Mouse (Mus musculus) forebrain, embryonic 10.5 days (tissue): Measurements from ENCODE around the gene Zfhx3. TPM values are rescaled to one million over a fixed set of nuclear protein-coding genes. Genes with fewer than 3 reads are reported as not detected.

Experiments
- DNase-seq: peaks from one replicate; pipeline ENCODE4 v3.0.0-alpha.2; 2017; ENCODE audit warnings: low spot score; ENCODE audit errors: extremely low spot score
- H3K27ac ChIP-seq: fragments of 300-500 bp; sonication (generic); 2 replicates; pipeline ENCODE4 v1.5.1; 2016; ENCODE audit warnings: mild to moderate bottlenecking
- H3K27me3 ChIP-seq: fragments of 300-500 bp; sonication (generic); 2 replicates; pipeline ENCODE4 v1.6.1; 2016; ENCODE audit warnings: mild to moderate bottlenecking; ENCODE audit not compliant: poor library complexity, severe bottlenecking
- H3K36me3 ChIP-seq: fragments of 300-500 bp; sonication (generic); replicated peaks from 2 replicates; pipeline ENCODE4 v1.6.1; 2016; ENCODE audit warnings: mild to moderate bottlenecking, moderate library complexity
- H3K4me1 ChIP-seq: fragments of 300-500 bp; sonication (generic); 2 replicates; pipeline ENCODE4 v1.6.1; 2016
- H3K4me3 ChIP-seq: fragments of 300-500 bp; sonication (generic); 2 replicates; pipeline ENCODE4 v1.5.1; 2016; ENCODE audit warnings: mild to moderate bottlenecking, moderate library complexity
- H3K9me3 ChIP-seq: fragments of 300-500 bp; sonication (generic); 2 replicates; pipeline ENCODE4 v1.6.1; 2016; ENCODE audit warnings: mild to moderate bottlenecking, moderate library complexity
- WGBS: fragments of 180-500 bp; shearing (Covaris S2); methylation state at CpG from one replicate; pipeline ENCODE4 v1.1.7; 2016; 5-methylcytosine and 5-hydroxymethylcytosine counted together
- polyA plus RNA-seq: library from polyadenylated mRNA; unstranded; fragments of >200 nt; fragmentation: Nextera tagmentation; extraction: Ambion mirVana; gene quantifications from 2 replicates; pipeline ENCODE4 v1.2.1, GENCODE M21; 2016

Gene Zfhx3
- polyA plus RNA-seq, 1 experiment from 2014 or later: 11.4 TPM

- DNase-seq: no peak
- Histone ChIP-seq H3K9me3 (no peaks in the 10 kb centered on the region), H3K4me1 (peaks cover 20% of the 10 kb centered on the region), H3K27ac (no peak overlapping the region), H3K36me3 (peaks cover 71% of the 10 kb centered on the region), H3K27me3 (no peaks in the 10 kb centered on the region), H3K4me3 (no peak overlapping the region)
- 91% methylated on average over 10 of the region's 10 CpGs for WGBS
Observed at GRCm38 (mm10) chr8:108811694-108812093, 869.2 kb downstream of the Zfhx3 start.

- Histone ChIP-seq H3K27ac (no peak overlapping the region), H3K27me3 (no peaks in the 10 kb centered on the region), H3K4me3 (no peak overlapping the region), H3K9me3 (no peaks in the 10 kb centered on the region), H3K4me1 (peaks cover 23% of the 10 kb centered on the region), H3K36me3 (peaks cover 57% of the 10 kb centered on the region)
- WGBS: 91% methylated on average over 12 of the region's 12 CpGs
- no peak for DNase-seq
Observed at GRCm38 (mm10) chr8:108813375-108813774, 870.9 kb downstream of the Zfhx3 start.

DNA sequence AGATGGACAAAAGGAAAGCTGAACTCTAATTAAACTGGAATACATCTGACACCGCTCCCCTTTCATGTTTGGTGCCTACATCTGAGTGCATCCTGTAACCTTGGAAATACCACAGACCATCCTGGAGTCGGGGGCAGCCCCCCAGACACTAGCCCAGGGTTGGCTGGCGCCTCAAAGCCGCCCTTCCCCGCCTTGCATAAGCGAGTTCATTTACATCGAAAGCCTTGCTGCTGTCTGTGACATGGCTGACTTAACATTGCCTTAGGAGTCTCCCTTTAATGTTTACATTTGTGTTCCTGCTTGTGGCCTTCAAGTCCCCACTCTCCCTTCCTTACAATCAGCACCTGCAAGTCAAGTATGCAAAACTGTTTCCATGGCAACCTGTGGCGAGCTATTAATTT lies 876.8 kb downstream of the Zfhx3 start:
- Histone ChIP-seq H3K4me1 (peaks cover 46% of the 10 kb centered on the region), H3K9me3 (no peaks in the 10 kb centered on the region), H3K27me3 (no peaks in the 10 kb centered on the region), H3K4me3 (0 out of 2 replicates have a peak overlapping the region, but pooled peaks have one; percentile 10), H3K36me3 (peaks cover 28% of the 10 kb centered on the region), H3K27ac (peak overlapping the region; percentile 27)
- peak; percentile 44 for DNase-seq
- WGBS: 19% methylated on average over 8 of the region's 8 CpGs

DNA sequence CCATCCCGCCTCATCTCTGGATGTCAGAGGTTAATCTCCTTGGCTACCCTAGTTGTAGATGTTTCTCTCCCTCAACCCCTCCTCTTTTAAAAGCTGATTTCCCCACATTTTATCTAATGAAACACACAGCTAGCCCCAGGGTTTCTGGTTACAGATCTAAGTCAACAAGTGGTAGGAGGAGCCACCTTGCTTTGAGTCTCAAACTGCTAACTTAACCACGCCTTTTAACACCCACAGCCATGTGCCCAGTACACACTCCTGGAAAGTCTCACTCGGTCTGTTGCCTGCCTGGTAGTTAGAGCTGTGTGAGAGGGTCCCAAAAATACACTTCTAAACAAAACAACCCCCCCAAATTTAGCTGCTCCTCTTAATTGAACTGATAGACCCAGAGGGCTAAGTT lies 877.4 kb downstream of the Zfhx3 start:
- 3% methylated on average over 3 of the region's 3 CpGs for WGBS
- Histone ChIP-seq H3K36me3 (peaks cover 23% of the 10 kb centered on the region), H3K4me3 (peak overlapping the region; percentile 39), H3K27me3 (no peaks in the 10 kb centered on the region), H3K9me3 (no peaks in the 10 kb centered on the region), H3K4me1 (peaks cover 46% of the 10 kb centered on the region), H3K27ac (peak overlapping the region; percentile 27; the same call in 1 of the 2 replicates)
- DNase-seq: no peak

DNA sequence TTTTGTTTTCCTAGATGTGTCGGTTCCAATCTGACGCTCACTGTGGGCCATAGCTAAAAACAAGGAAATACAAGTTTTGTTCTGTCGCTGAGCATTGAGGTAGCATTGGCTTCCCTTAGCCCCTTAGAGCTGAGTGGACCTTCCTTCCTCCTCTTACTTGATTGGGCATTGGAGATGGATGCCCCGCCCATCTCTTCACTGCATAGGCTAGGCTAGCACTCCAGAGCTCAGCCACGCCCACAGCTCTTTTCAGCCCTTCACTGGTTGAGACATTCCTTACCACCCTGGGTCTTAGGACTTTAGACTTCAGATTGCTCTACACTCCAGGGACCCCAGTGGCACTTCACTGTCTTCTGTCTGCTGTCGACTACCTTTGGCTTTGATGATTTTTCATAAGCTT lies 878.2 kb downstream of the Zfhx3 start:
- WGBS: 8% methylated on average over 6 of the region's 6 CpGs
- peak overlapping the region; percentile 39 for H3K4me3 ChIP-seq
- peaks cover 46% of the 10 kb centered on the region for H3K4me1 ChIP-seq

GRCm38 (mm10) chr8:108822841-108823266 lies 880.4 kb downstream of the Zfhx3 start:
- peaks cover 66% of the 10 kb centered on the region for H3K4me1 ChIP-seq

More for the DNA sequence above, 878.2 kb downstream of the Zfhx3 start:
- DNase-seq: peak; percentile 67
- Histone ChIP-seq H3K27ac (no peak overlapping the region), H3K27me3 (no peaks in the 10 kb centered on the region), H3K36me3 (peaks cover 19% of the 10 kb centered on the region), H3K9me3 (no peaks in the 10 kb centered on the region)

DNA sequence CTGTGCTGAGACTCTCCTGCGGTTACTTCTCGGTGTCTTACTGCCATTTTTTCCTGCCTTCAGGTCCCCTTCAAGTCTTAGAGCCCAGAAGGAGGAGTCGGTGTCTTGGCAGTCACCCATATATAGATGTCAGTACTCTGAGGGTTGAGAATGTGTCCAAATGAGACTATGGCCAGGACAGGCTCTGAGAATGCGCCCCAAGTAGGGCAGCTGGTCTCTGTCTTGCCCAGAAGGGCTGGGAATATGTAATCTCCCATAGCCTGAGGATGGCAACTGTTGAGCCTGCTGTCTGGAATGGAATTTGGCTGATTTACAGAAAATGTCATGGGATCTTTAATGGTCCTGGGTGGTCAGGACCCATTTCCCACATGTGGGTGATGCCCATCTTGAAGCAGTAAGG lies 881.6 kb downstream of the Zfhx3 start:
- Histone ChIP-seq H3K27ac (no peak overlapping the region), H3K36me3 (peaks cover 13% of the 10 kb centered on the region), H3K4me3 (no peak overlapping the region), H3K27me3 (no peaks in the 10 kb centered on the region), H3K4me1 (peaks cover 66% of the 10 kb centered on the region), H3K9me3 (no peaks in the 10 kb centered on the region)
- no peak for DNase-seq
- WGBS: 95% methylated on average over 4 of the region's 4 CpGs

More at GRCm38 (mm10) chr8:108822841-108823266, 880.4 kb downstream of the Zfhx3 start:
- Histone ChIP-seq H3K27ac (no peak overlapping the region), H3K27me3 (no peaks in the 10 kb centered on the region), H3K4me3 (no peak overlapping the region), H3K36me3 (peaks cover 13% of the 10 kb centered on the region), H3K9me3 (no peaks in the 10 kb centered on the region)
- WGBS: 92% methylated on average over 15 of the region's 15 CpGs
- DNase-seq: no peak

DNA sequence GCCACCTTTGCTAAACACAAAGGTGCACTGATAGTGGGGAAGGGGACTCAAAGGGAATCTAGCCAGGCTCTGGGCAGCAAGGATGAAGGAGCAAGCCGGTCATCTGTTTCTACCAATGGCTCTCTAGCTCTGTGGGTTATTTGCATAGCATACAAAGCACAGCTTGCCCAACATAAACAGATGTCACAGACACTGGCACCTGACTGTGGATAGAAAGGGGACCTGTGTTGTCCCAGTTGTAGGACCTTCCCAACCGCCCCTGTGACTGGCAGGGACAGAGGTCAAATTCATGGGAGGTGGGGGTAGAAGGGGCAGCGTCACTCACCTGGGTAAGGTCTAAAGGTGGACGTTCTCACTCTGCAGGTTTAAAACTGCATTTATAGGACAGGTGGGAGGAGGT lies 884.0 kb downstream of the Zfhx3 start:
- Histone ChIP-seq H3K9me3 (no peaks in the 10 kb centered on the region), H3K4me1 (peaks cover 56% of the 10 kb centered on the region), H3K36me3 (peaks cover 13% of the 10 kb centered on the region), H3K27ac (no peak overlapping the region), H3K4me3 (no peak overlapping the region), H3K27me3 (no peaks in the 10 kb centered on the region; the same call in 1 of the 2 replicates)
- DNase-seq: no peak
- WGBS: 83% methylated on average over 4 of the region's 4 CpGs

DNA sequence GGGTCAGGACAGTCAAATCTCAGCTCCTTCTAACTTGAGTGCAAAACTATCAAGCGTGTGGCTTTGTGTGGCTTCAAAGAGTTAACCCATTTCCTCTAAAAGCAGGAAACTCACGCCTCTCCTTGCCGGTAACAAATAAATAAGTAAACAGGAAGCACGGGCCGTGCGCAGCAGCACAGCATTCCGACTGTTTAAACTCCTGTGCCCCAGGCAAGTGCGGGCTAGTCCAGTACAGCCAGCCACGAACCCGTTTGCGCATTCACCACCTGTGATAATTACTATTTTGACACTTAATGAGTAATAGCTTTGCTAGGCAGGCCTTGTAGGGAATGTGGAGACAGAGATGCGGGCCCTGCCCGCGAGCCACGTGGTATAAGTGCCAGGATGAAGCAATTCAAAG lies 885.0 kb downstream of the Zfhx3 start:
- H3K9me3 ChIP-seq: no peaks in the 10 kb centered on the region
- 0 out of 2 replicates have a peak overlapping the region, but pooled peaks have one; percentile 17 for H3K27ac ChIP-seq
- peaks cover 12% of the 10 kb centered on the region for H3K36me3 ChIP-seq
- H3K4me1 ChIP-seq: peaks cover 51% of the 10 kb centered on the region
- H3K27me3 ChIP-seq: no peaks in the 10 kb centered on the region; the same call in 1 of the 2 replicates
- 78% methylated on average over 15 of the region's 15 CpGs for WGBS
- H3K4me3 ChIP-seq: no peak overlapping the region
- DNase-seq: no peak

DNA sequence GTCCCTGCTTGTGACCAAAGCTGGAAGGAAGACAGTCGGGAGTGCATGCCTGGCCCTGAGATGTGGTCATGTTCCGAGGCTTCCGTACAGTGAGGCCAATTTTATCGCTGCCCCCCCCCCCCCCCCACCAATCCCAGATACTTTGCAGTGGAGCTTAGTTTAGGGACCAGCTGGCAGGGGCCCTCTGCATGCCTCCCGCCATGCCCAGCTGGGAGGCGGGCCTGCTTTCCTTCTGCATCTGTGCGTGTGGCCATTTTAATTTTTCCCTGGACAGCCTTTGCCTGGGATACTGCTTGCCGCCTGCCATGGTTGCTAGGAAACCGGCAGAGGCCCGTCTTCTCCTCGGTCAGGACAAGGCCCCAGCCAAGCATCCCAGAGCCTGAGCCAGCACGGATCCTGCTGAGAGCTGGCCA lies 886.9 kb downstream of the Zfhx3 start:
- H3K4me1 ChIP-seq: peaks cover 47% of the 10 kb centered on the region
- WGBS: 49% methylated on average over 12 of the region's 12 CpGs
- peak overlapping the region; percentile 72 for H3K27ac ChIP-seq
- H3K27me3 ChIP-seq: peaks cover 10% of the 10 kb centered on the region
- peak; percentile 62 for DNase-seq
- H3K4me3 ChIP-seq: peak overlapping the region; percentile 19; the same call in 1 of the 2 replicates
- H3K36me3 ChIP-seq: peaks cover 7% of the 10 kb centered on the region
- H3K9me3 ChIP-seq: no peaks in the 10 kb centered on the region

DNA sequence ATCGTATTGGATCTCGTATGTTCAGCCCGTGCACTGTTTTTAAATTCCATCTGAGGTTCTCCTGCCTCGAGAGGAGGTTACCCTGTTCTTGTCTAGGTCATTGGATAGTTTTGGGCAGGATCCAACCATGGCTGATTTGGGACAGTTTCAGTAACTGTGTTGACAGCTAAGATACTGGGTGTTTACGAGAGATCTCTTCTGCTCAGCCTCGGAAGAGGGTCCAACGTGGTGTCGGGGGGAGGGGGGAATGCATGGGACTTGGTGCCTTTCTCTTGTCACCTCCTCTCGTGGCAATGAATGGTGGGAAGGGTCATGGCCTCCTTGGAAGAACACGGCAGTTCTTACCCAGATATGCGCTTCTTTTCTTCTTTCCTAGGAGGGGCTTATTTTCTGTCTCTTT lies 892.7 kb downstream of the Zfhx3 start:
- H3K4me1 ChIP-seq: peaks cover 37% of the 10 kb centered on the region
- 90% methylated on average over 11 of the region's 11 CpGs for WGBS
- no peak overlapping the region for H3K27ac ChIP-seq
- H3K4me3 ChIP-seq: no peak overlapping the region
- H3K9me3 ChIP-seq: no peaks in the 10 kb centered on the region
- DNase-seq: no peak
- peaks cover 55% of the 10 kb centered on the region for H3K27me3 ChIP-seq
- peaks cover 18% of the 10 kb centered on the region for H3K36me3 ChIP-seq

DNA sequence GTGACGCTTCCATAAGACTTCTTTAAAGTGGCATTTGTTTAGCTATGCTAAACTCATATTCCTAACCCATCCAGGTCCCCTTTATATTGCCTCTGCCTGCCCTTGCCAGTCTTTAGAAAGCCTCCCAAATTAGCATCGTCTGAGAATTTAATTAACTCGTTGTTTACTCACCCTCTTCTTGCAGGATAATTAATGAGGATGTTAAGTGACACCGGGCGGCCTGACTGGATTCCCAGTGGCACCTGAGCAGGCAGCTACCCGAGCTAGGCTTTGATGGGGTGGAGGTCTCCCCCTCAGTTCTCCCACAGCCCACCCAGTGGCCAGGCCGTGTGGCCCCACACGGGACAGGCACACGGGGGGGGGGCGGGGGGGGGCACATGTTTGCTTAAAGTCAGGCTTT lies 895.3 kb downstream of the Zfhx3 start:
- no peak for DNase-seq
- Histone ChIP-seq H3K36me3 (peaks cover 18% of the 10 kb centered on the region), H3K27ac (no peak overlapping the region), H3K4me1 (peaks cover 30% of the 10 kb centered on the region), H3K27me3 (peaks cover 72% of the 10 kb centered on the region), H3K9me3 (no peaks in the 10 kb centered on the region), H3K4me3 (no peak overlapping the region)
- 24% methylated on average over 10 of the region's 10 CpGs for WGBS

DNA sequence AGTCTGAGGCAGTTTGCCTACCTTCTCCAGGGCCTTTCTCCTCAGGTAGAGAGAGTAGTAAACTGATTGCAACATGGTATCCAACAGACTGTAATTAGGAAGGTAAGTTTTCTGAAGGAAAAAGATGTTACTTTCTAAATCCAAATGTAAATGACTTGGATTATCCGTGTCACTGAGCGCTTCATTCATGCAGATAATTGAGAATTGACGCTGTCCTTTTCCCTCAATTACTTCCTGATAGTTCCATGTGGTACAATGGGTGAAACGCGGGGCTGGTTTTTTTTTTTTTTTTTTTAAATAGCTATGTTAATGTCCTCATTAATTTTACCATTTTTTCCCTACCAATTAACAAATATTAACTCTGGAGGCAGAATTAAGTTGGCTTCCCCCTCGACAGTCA lies 896.3 kb downstream of the Zfhx3 start:
- Histone ChIP-seq H3K4me1 (peaks cover 29% of the 10 kb centered on the region), H3K27ac (no peak overlapping the region), H3K9me3 (no peaks in the 10 kb centered on the region), H3K4me3 (no peak overlapping the region), H3K36me3 (peaks cover 21% of the 10 kb centered on the region), H3K27me3 (peaks cover 68% of the 10 kb centered on the region)
- DNase-seq: no peak
- 41% methylated on average over 6 of the region's 6 CpGs for WGBS

DNA sequence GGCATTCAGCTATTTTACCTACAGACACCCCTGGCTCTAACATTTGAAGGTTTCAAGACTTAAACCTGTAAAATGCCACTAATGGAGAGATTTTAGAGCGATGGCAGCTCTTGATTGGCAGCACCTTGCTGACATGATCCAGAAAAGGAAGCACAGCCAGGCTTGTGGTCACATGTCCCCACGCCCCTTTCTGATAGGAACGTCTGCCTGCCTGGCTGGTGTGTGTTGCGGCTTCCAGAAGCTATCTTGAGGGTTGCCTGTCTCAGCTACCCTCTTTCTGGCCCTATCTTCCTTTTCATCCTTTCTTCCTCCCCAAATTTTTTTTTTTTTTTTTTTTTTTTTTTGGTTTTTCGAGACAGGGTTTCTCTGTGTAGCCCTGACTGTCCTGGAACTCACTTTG lies 899.9 kb downstream of the Zfhx3 start:
- Histone ChIP-seq H3K27me3 (peaks cover 32% of the 10 kb centered on the region), H3K36me3 (peaks cover 24% of the 10 kb centered on the region), H3K4me3 (no peak overlapping the region), H3K9me3 (no peaks in the 10 kb centered on the region), H3K27ac (no peak overlapping the region), H3K4me1 (peaks cover 46% of the 10 kb centered on the region)
- no peak for DNase-seq
- 81% methylated on average over 5 of the region's 5 CpGs for WGBS
